Mouse (Mus musculus): ENCODE results near the gene Ubb.

Gene Ubb

DNA sequence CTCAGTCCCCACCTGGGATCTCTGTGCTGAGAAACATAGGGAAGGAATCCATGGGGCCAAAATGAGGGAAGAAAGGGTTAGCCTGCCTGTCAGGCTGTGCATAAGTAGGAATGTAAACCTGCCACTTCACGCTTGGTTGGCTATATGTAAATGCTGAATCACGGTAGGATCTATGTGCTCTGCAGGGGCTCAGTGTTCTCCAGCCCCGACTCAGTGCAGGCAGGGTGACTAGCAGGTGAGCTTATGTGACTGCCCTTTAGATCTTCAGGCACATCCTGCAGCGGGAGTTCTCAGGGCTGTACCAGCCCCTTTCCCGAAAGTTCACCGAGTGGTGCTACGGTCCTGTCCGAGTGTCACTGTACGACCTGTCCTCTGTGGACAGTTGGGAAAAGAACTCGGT is 38.4 kb downstream of the Ubb start:
- peak; percentile 75 for DNase-seq

GRCm38 (mm10) chr11:62591026-62591425 is 40.1 kb downstream of the Ubb start:
- DNase-seq, result peak; percentile 74

DNA sequence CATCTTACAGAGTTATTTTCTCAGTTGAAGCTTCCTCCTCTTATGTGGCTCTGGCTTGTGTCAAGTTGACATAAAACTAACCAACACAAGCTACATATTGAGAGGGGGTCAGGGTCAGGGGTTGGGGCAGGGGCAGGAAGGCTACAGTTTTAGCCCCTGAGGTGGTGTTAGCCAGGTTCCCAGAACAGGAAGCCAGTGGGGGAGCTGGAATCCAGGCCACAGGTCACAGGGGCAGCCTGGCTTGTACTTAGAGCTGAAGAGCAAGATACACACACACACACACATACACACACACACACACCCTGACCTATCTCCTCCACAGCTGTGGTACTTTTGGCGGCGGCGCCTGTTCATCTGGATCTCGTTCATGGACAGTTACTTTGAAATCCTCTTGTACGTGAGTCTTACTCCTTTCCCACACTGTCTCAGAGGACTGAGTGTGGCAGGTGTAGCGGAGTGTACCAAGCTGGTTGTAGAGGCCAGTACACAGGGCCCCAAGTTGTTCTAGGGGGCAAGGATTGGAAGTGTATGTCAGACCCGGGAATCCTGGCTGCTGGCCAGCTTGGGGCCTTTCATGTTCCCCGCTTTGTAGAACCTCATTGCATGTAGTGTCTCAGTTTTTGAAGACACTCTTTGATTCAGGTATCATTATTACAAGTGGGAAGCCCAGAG is 41.1 kb downstream of the Ubb start:
- DNase-seq, result peak; percentile 88

GRCm38 (mm10) chr11:62598571-62598970 is 47.6 kb downstream of the Ubb start:
- no peak for DNase-seq

GRCm38 (mm10) chr11:62601732-62602618 is 51.0 kb downstream of the Ubb start:
- peak; percentile 84 for DNase-seq

Data from heart, adult 11 months (tissue).